Mouse (Mus musculus) 3T3-L1 (cell line): ENCODE measurements around the gene Btbd35f23.
"Not testable (repeated sequence)": the region's sequence is repeated elsewhere in the genome, so short reads cannot be mapped to it uniquely, and the experiment has no call there.

Experiments used
- DNase-seq: peaks from one replicate; pipeline ENCODE4 v3.0.0-alpha.2; 2015; ENCODE audit warnings: low read depth, low spot score

Gene Btbd35f23

DNA sequence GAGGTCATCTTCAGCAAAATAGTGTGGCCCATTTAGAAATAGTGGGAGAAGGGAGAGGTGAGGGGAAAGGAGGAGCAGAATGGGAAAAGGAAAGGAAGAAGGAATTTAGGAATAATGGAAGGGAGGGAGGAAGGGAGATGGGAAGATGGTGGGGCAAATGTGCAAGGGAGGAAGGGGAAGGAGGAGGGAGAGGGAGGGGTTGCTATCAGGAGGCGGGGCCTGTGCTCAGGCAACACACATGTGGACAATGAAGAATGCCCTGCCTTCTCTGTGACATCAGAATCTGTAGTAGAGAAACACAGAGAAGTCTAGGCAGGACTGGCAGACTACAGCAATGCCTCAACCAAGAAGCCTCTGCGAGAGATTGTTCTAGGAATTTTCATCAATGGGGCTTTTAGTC lies at the start of gene Btbd35f23:
Gene Btbd35f23 (plus strand): TSS at position 301 of the 400 bp plus-strand sequence.
- not testable (repeated sequence) for DNase-seq
